Mouse (Mus musculus): ENCODE results near the gene Snd1. TPM values are rescaled to one million over a fixed set of nuclear protein-coding genes. Genes with fewer than 3 reads are reported as not detected.

Gene Snd1
- polyA plus RNA-seq, 1 experiment from 2014 or later = 104 TPM

- H3K27ac ChIP-seq (ENCODE audit: low read depth, low read length) = 0 out of 2 replicates have a peak overlapping the region, but pooled peaks have one; percentile 37
- under 1% methylated on average over 68 of the region's 68 CpGs for WGBS
These were observed 5.2 kb downstream of the Snd1 start for GRCm38 (mm10) chr6:28479865-28480751.

GRCm38 (mm10) chr6:28480752-28481492 is 6.0 kb downstream of the Snd1 start:
- DNase-seq (ENCODE audit: low spot score) (peak; percentile 51), ATAC-seq (replicated peaks; ENCODE audit: low FRiP score) (no peak)
- Histone ChIP-seq H3K4me1 (replicated peaks; ENCODE audit: control insufficient read depth, insufficient read depth, low read length) (peaks cover 2% of the 10 kb centered on the region; the same call in 1 of the 2 replicates), H3K9me3 (ENCODE audit: control insufficient read depth, low read length) (no peaks in the 10 kb centered on the region), H3K36me3 (ENCODE audit: control insufficient read depth, insufficient read depth, low read length) (no peaks in the 10 kb centered on the region), H3K4me3 (ENCODE audit: low read depth, low read length) (peak overlapping the region; percentile 88), H3K9ac (ENCODE audit: low read length) (peak overlapping the region; percentile 82), H3K27ac (ENCODE audit: low read depth, low read length) (no peak overlapping the region), H3K27me3 (ENCODE audit: control insufficient read depth, insufficient read depth, low read length) (no peaks in the 10 kb centered on the region), H3K4me2 (ENCODE audit: low read depth, low read length, severe bottlenecking) (peak overlapping the region; percentile 85)
- WGBS = 7% methylated on average over 21 of the region's 21 CpGs

More at GRCm38 (mm10) chr6:28479865-28480751, 5.2 kb downstream of the Snd1 start:
- ATAC-seq (replicated peaks; ENCODE audit: low FRiP score) = peak; percentile 99
- Histone ChIP-seq H3K27me3 (ENCODE audit: control insufficient read depth, insufficient read depth, low read length) (no peaks in the 10 kb centered on the region), H3K4me3 (ENCODE audit: low read depth, low read length) (peak overlapping the region; percentile 88), H3K4me2 (ENCODE audit: low read depth, low read length, severe bottlenecking) (peak overlapping the region; percentile 85), H3K36me3 (ENCODE audit: control insufficient read depth, insufficient read depth, low read length) (no peaks in the 10 kb centered on the region), H3K9ac (ENCODE audit: low read length) (peak overlapping the region; percentile 82), H3K4me1 (replicated peaks; ENCODE audit: control insufficient read depth, insufficient read depth, low read length) (peaks cover 2% of the 10 kb centered on the region; the same call in 1 of the 2 replicates), H3K9me3 (ENCODE audit: control insufficient read depth, low read length) (no peaks in the 10 kb centered on the region)
- peak; percentile 97 for DNase-seq (ENCODE audit: low spot score)

GRCm38 (mm10) chr6:28482711-28483315 is 7.9 kb downstream of the Snd1 start:
- Histone ChIP-seq H3K36me3 (ENCODE audit: control insufficient read depth, insufficient read depth, low read length) (no peaks in the 10 kb centered on the region), H3K4me2 (ENCODE audit: low read depth, low read length, severe bottlenecking) (no peak overlapping the region), H3K4me1 (replicated peaks; ENCODE audit: control insufficient read depth, insufficient read depth, low read length) (peaks cover 2% of the 10 kb centered on the region; the same call in 1 of the 2 replicates), H3K9ac (ENCODE audit: low read length) (no peak overlapping the region), H3K27me3 (ENCODE audit: control insufficient read depth, insufficient read depth, low read length) (no peaks in the 10 kb centered on the region), H3K9me3 (ENCODE audit: control insufficient read depth, low read length) (no peaks in the 10 kb centered on the region), H3K4me3 (ENCODE audit: low read depth, low read length) (no peak overlapping the region), H3K27ac (ENCODE audit: low read depth, low read length) (no peak overlapping the region)
- DNase-seq (ENCODE audit: low spot score) (no peak), ATAC-seq (replicated peaks; ENCODE audit: low FRiP score) (no peak)
- WGBS = 83% methylated on average over 4 of the region's 4 CpGs

- WGBS = 92% methylated on average over 2 of the region's 2 CpGs
- Histone ChIP-seq H3K27me3 (ENCODE audit: control insufficient read depth, insufficient read depth, low read length) (no peaks in the 10 kb centered on the region), H3K4me1 (replicated peaks; ENCODE audit: control insufficient read depth, insufficient read depth, low read length) (peaks cover 2% of the 10 kb centered on the region; the same call in 1 of the 2 replicates), H3K4me2 (ENCODE audit: low read depth, low read length, severe bottlenecking) (no peak overlapping the region), H3K9me3 (ENCODE audit: control insufficient read depth, low read length) (no peaks in the 10 kb centered on the region), H3K27ac (ENCODE audit: low read depth, low read length) (no peak overlapping the region), H3K9ac (ENCODE audit: low read length) (no peak overlapping the region), H3K36me3 (ENCODE audit: control insufficient read depth, insufficient read depth, low read length) (no peaks in the 10 kb centered on the region), H3K4me3 (ENCODE audit: low read depth, low read length) (no peak overlapping the region)
- DNase-seq (ENCODE audit: low spot score) (no peak), ATAC-seq (replicated peaks; ENCODE audit: low FRiP score) (no peak)
These were observed 11.1 kb downstream of the Snd1 start for GRCm38 (mm10) chr6:28486008-28486407.

- no peaks in the 10 kb centered on the region for H3K9me3 ChIP-seq (ENCODE audit: control insufficient read depth, low read length)
- H3K4me1 ChIP-seq (replicated peaks; ENCODE audit: control insufficient read depth, insufficient read depth, low read length) = peaks cover 2% of the 10 kb centered on the region; the same call in 1 of the 2 replicates
- no peak for DNase-seq (ENCODE audit: low spot score)
- no peak overlapping the region for H3K27ac ChIP-seq (ENCODE audit: low read depth, low read length)
- H3K27me3 ChIP-seq (ENCODE audit: control insufficient read depth, insufficient read depth, low read length) = no peaks in the 10 kb centered on the region
- no peak for ATAC-seq (replicated peaks; ENCODE audit: low FRiP score)
- H3K36me3 ChIP-seq (ENCODE audit: control insufficient read depth, insufficient read depth, low read length) = no peaks in the 10 kb centered on the region
- no peak overlapping the region for H3K4me3 ChIP-seq (ENCODE audit: low read depth, low read length)
- no peak overlapping the region for H3K9ac ChIP-seq (ENCODE audit: low read length)
- WGBS = 85% methylated on average over 2 of the region's 2 CpGs
- no peak overlapping the region for H3K4me2 ChIP-seq (ENCODE audit: low read depth, low read length, severe bottlenecking)
These were observed 11.5 kb downstream of the Snd1 start for GRCm38 (mm10) chr6:28486471-28486870.

GRCm38 (mm10) chr6:28486905-28487304 is 12.0 kb downstream of the Snd1 start:
- ATAC-seq (replicated peaks; ENCODE audit: low FRiP score) (no peak), DNase-seq (ENCODE audit: low spot score) (no peak)
- H3K9ac ChIP-seq (ENCODE audit: low read length) = no peak overlapping the region
- no peaks in the 10 kb centered on the region for H3K27me3 ChIP-seq (ENCODE audit: control insufficient read depth, insufficient read depth, low read length)
- 96% methylated on average over 7 of the region's 7 CpGs for WGBS
- no peak overlapping the region for H3K4me2 ChIP-seq (ENCODE audit: low read depth, low read length, severe bottlenecking)
- no peak overlapping the region for H3K4me3 ChIP-seq (ENCODE audit: low read depth, low read length)
- H3K27ac ChIP-seq (ENCODE audit: low read depth, low read length) = no peak overlapping the region
- H3K36me3 ChIP-seq (ENCODE audit: control insufficient read depth, insufficient read depth, low read length) = no peaks in the 10 kb centered on the region; the same call in 1 of the 2 replicates
- no peaks in the 10 kb centered on the region for H3K9me3 ChIP-seq (ENCODE audit: control insufficient read depth, low read length)
- no peaks in the 10 kb centered on the region for H3K4me1 ChIP-seq (replicated peaks; ENCODE audit: control insufficient read depth, insufficient read depth, low read length)

GRCm38 (mm10) chr6:28488204-28488851 is 13.4 kb downstream of the Snd1 start:
- Histone ChIP-seq H3K4me1 (replicated peaks; ENCODE audit: control insufficient read depth, insufficient read depth, low read length) (no peaks in the 10 kb centered on the region), H3K4me2 (ENCODE audit: low read depth, low read length, severe bottlenecking) (no peak overlapping the region), H3K36me3 (ENCODE audit: control insufficient read depth, insufficient read depth, low read length) (no peaks in the 10 kb centered on the region; the same call in 1 of the 2 replicates), H3K27ac (ENCODE audit: low read depth, low read length) (no peak overlapping the region), H3K4me3 (ENCODE audit: low read depth, low read length) (no peak overlapping the region), H3K9me3 (ENCODE audit: control insufficient read depth, low read length) (no peaks in the 10 kb centered on the region; the same call in 1 of the 2 replicates), H3K9ac (ENCODE audit: low read length) (no peak overlapping the region), H3K27me3 (ENCODE audit: control insufficient read depth, insufficient read depth, low read length) (no peaks in the 10 kb centered on the region)
- ATAC-seq (replicated peaks; ENCODE audit: low FRiP score) (no peak), DNase-seq (ENCODE audit: low spot score) (no peak)
- WGBS = 90% methylated on average over 1 of the region's 1 CpGs

- no peak for DNase-seq (ENCODE audit: low spot score)
- Histone ChIP-seq H3K4me2 (ENCODE audit: low read depth, low read length, severe bottlenecking) (no peak overlapping the region), H3K9ac (ENCODE audit: low read length) (no peak overlapping the region), H3K4me1 (replicated peaks; ENCODE audit: control insufficient read depth, insufficient read depth, low read length) (no peaks in the 10 kb centered on the region), H3K27me3 (ENCODE audit: control insufficient read depth, insufficient read depth, low read length) (no peaks in the 10 kb centered on the region), H3K27ac (ENCODE audit: low read depth, low read length) (no peak overlapping the region), H3K36me3 (ENCODE audit: control insufficient read depth, insufficient read depth, low read length) (no peaks in the 10 kb centered on the region; the same call in 1 of the 2 replicates), H3K9me3 (ENCODE audit: control insufficient read depth, low read length) (no peaks in the 10 kb centered on the region; the same call in 1 of the 2 replicates), H3K4me3 (ENCODE audit: low read depth, low read length) (no peak overlapping the region)
- WGBS = 92% methylated on average over 5 of the region's 5 CpGs
- ATAC-seq (replicated peaks; ENCODE audit: low FRiP score) = no peak
These were observed 15.7 kb downstream of the Snd1 start for GRCm38 (mm10) chr6:28490612-28491011.

Measured in forebrain, embryonic 11.5 days (tissue).